Mouse (Mus musculus) skeletal muscle tissue, adult 2 months (tissue): ENCODE data around the gene Ankmy1.

ENCODE experiments used
- DNase-seq: peaks from one replicate; pipeline ENCODE4 v3.0.0-alpha.2; 2012; ENCODE audit warnings: low read depth, low spot score

Gene Ankmy1

DNA sequence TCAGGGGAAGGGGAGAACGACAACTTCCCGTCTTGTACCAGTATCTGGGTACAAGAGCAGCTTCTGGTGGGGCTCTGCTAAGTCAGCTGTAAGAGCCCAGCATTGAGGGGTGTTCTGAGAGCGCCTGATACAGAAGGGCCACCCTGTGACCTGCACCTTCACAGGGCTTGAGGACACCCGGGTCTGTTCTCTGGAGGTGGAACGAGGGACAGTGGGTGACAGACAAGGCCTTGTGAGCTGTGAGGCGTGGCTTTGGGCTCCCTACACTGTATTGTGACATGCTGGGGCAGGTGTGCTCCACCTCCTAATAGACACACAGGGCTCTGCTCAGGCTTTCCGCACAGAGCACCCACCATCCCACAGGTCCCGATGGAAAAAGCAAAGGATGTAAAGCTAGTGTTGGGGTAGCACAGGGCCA is 9.0 kb upstream of the Ankmy1 start:
- no peak for DNase-seq

DNA sequence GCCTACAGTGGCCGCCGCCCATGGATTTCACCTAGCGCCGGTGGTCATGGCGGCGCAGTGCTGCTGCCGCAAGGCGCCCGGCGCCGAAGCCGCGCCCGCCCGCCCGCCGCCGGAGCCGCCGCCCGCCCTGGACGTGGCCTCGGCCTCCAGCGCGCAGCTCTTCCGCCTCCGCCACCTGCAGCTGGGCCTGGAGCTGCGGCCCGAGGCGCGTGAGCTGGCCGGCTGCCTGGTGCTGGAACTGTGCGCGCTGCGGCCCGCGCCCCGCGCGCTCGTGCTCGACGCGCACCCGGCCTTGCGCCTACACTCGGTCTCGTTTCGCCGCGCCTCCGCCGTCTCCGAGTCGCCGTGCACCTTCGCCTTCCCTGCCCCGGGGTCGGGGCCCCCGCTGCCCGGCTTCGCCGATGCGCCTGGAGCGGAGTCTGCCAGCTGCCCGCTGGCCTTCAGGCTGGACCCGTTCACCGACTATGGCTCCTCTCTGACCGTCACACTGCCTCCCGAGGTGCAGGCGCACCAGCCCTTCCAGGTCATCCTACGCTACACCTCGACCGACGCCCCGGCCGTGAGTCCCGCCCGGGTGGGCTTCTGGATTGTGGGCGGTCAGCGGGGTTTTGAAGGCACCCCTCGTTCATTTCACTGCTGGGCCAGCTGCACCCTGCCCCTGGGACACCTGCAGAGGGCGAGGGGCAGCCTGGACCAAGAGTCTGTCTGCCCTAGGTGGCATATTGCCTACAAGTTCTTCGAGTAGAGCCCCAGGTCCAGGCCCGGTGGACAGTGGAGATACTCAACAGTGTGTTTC is 8.4 kb upstream of the Ankmy1 start:
- DNase-seq, result peak; percentile 38

DNA sequence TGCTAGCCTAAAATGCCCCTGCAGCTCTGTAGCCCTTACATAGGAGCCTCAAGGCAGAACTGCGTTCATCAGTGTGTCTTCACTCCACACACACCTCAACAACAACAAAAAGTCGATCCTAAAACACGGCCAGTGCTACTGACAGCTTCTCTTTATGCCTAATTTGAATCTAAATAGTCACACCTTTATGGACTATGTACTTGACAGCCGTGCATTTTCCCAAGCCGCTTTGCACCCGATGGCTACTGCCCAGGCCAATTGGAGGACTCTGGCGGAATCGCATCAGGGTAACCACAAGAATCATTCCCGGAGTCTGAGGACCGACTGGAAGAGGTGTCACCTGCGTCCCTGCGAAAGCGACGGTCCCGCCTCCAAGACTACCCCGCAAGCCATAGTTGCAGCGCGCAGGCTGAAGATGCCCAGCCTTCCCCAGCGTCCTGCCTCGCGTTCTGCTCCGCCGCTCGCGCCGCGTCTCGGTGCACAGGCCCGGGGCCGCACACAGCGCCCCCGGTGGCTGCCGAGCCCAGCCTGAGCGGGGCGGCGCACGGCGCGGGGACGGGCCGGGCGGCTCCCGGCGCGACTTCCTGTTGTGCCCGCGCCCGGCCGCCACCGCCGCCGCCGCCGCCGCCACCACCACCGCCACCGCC is 7.7 kb upstream of the Ankmy1 start, which contains the start of gene Rnpepl1:
Gene Rnpepl1 (plus strand): TSS at position 545 of the 647 bp plus-strand sequence.
- peak; percentile 43 for DNase-seq

DNA sequence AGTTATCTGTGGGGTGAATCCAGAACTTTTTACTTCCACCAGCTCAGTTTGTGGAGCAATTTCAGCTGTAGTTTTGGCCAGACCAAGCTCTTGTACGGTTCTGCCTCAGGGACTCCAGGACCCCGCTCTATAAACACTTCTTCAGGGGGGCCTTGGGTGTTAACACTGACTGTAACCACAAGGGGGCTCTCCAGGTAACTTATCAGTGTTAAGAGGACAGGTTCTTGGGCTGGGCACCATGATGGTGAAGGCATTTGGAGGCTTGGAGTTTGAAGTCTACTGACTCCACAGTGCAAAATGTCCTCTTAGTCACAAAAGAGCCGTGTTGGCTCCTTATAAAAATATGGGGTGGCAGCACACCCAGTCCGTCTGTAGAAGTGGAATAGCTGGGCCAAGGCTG is 6.4 kb upstream of the Ankmy1 start:
- no peak for DNase-seq

DNA sequence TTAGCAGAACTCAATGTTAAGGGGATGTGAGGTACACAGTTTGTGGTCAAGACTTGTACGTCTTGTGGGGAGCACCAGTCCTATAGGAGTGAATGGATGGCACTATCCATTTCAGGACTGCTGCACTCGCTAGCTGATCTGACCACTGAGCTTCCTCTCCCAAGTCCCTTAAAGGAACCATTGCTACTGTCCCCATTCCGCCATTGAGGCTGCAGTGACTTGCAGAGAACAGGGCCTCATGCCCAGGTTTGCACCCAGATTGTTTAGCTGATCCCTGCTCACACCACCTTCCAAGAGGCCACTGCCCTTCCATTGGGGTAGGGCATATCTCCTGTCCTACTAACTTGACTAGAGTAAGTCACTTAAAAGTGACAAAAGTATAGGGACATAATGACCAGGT is 6.0 kb upstream of the Ankmy1 start:
- DNase-seq, result no peak

DNA sequence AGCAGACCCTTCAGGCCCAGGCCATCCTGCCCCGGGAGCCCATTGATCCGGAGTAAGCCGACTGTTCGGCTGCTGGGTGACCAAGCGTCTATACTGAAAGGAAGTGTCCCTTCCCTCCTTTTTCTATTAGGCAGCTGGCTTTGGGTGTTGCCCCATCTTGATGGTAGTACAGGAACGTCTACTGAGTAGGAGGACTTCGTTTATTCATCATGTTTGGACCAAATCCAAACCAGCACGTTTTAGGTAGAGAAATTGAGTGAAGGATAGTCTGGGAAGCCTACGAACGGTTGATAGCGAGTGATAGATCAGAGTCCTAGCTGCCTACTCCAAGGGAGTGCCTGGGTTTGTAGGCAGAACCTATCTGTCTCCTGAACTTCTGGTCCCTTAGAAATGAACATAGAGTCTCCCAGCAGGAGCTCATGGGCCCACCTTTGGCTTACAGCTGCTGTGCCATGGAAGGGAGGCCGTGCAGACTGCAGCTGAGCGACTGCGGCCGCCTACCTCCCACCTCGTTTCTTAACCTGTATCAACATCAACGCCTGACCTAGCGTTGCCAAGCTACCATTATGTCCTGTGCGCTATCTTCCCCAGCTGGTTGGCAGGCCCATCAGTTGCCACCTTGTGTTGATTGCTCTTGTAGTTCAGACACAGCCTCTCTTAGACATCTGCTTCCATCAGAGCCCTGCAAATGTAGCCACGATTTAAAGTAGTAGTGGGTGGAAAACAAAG is 5.1 kb upstream of the Ankmy1 start:
- DNase-seq, result peak; percentile 27

DNA sequence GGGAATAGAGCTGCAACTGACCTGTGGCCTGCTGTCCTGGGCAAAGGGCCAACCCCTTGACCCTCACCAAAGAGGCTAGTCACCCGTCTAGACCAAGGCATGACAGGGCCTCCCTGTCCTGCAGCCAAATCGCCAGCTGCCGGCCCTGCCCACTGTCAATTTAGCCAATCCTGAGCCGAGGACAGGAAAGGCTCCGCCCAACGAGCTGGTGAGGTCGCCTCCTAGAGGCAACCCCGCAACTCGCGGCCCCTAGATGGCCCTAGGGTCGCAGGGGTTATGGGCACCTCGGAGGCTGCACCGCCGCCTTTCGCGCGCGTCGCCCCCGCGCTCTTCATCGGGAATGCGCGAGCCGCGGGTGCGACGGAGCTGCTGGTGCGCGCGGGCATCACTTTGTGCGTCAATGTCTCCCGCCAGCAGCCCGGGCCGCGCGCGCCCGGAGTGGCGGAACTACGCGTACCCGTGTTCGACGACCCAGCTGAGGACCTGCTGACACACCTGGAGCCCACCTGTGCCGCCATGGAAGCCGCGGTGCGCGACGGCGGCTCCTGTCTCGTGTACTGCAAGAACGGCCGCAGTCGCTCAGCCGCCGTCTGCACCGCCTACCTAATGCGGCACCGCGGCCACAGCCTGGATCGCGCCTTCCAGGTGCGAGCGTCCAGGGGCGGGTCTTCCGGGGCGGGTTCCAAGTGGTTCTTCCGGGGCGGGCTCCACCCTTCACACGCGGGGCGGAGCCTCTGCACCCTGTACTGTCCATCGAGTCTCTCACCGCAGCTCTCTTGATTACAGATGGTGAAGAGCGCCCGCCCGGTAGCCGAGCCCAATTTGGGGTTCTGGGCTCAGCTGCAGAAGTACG is 4.3 kb upstream of the Ankmy1 start, which contains the start of gene Dusp28:
Gene Dusp28 (plus strand): TSS at position 203 of the 853 bp plus-strand sequence.
- DNase-seq, result peak; percentile 92

DNA sequence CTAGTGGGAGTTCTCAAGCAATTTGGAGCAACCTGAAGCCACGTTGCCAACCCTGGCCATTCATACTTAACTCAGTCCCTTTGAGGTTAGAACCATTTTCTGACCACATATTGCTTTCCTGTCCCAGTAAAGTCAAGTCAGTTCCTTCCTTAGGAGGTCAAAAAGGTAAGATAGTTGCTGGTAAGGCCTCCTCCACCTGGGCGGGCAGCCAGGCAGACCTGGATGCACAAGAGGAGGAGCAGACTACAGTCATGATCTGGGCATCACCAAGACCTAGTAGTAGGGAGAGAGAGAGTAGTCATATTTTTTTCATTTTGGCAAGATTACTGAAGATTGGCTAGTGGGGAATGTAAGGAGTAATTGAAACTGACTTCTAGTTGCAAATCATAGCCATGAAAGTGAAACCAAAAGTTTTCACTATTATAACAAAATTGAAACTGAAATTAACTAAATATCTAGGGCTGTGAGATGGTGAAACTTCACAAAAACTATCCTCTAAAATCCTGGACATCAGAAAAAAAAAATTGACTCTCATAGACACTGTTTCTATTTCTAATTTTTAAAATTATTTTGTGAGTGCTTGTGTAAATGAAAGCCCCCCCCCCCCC is 3.1 kb upstream of the Ankmy1 start:
- DNase-seq, result no peak

DNA sequence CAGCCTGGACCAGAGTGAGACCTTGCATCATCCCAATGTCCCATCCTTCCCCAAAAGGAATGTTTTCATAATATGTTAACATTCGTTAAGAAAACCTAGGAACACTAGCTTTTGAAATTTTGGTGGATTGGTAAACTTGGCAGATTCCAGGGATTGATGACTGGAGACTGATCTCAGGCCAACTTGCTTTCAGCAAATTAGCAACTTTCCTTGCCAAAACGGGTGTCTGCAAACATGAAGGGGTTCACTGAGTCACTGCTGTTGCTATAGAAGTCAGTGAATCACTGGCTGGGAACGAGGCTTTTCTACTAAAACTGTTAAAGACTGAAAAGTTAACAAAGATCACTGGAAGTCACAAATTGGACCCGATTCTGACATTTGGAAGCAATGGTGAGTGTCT is 921 bp upstream of the Ankmy1 start:
- no peak for DNase-seq

DNA sequence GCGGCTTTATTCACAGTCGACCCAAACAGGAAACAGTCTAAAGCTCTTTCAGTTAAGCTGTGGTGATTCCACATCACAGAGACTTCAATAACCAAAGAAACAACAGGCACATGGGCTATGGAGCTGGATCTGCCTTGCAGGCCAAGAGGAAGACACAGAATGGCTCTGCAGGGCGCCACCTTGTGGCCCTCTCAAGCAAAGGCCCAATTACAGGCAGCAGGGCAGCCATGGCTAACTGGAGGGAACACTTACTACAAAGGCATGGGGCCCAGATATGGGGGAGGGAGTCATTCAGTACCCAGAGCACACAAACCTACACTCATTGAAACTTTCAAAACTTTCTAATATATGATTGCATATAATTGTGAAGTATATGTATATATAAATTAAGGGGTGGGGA is 7.6 kb downstream of the Ankmy1 start:
- DNase-seq, result peak; percentile 62

DNA sequence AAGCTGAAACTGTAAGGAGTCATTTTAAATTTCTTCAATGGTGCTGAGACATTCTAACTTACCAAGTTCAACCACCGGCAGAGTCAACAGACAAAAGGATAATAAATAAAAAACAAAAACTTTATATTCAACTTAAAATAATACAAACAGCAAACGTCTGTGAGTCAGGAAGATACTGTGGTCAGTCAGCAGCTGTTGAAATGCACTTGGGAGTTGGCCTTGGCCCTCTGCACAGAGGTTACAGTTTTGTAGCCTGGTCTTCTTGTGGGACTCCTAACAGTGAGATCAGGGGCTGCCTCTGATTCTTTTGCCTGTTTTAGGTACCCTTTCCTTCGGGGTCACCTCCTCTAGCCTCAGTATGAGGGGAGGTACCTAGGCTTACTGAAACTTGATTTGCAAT is 8.8 kb downstream of the Ankmy1 start:
- DNase-seq, result no peak

DNA sequence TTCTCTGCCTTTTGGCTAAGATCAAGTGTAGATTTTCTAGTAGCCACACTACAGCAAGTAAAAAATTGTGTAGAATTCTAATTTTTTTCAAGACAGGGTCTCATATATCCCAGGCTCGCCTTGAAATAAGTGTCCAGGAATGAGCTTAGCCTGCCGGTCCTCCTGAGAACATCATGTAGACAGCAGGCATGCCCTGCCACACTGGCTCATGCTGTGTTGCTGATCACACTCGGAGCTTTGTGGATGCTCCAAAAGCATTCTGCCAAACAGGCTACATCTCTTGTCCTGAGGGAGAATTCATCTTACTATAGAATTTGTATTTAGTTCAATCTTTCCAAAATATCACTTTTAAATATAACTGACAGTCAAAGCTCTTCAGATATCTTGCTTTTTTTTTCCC is 9.9 kb downstream of the Ankmy1 start:
- no peak for DNase-seq

DNA sequence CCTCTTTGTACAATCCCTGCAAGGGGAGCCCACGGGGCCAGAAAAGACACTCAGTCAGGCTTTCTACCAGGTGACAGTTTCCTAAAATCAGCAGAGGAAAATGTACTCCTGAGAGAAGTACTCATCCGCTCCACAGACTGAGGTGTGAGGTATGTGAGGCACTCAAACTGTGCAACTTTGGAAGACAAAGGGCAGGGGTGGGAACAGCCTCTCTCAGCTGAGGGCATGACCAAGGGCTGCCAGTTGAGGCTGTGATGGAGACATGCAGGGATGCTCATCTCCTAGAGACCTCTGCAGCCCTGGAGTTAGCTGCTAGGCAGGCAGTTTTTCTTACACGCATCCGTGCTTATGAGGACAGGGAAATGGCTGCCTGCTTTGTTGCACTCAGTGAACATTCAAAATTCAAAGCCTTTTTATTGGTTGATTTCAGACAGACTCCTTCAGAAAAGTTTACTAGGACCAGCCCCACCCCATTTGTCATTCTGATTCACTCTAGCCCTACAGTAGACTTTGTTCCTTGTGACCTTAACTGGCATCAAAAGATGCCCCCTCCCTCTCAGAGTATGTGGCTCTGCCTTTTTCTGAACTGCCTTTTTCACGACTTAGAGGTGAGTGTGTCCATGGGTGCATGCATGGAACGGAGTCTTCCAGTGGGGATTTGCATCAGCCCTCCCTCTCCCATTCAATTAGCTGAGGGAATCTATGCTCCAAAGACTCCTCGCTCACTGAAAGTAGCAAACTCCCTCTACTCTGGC is 13.6 kb downstream of the Ankmy1 start:
- no peak for DNase-seq

DNA sequence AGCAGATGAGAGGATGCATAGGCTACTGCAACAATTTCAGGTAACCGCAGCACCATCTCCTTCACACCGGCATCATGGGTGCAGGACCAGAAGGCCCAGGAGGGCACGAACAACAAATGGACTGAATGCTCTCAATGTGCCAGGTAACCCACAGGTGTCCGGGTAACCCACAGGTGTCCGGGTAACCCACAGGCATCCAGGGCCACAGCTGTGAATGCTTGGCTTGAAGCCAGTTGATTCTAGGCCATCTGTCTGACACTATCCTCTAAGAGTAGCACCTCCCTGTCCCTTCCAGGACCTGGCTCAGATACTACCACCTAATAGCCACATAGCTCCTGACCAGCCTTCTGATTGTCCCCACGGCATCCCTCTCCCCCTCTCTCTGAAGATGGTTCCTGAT is 20.7 kb downstream of the Ankmy1 start:
- no peak for DNase-seq

DNA sequence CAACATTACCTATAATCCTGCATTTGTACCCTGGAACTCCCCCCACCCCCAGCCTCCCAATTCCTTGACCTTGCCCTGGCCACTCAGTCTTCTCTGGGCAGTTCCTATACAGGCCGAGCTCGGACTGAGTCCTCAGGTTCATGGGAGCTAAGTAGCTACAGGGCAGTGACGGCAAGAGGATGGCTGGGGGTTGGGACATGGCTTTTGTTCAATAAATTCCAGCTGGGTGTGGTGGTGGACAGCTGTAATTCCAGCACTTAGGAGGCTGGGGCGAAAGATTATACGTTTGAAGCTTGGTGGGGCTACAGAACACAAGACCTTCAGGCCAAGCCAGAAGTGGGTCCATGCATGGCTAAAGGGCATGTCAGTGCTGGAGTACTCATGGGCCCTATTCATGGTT is 22.6 kb downstream of the Ankmy1 start:
- DNase-seq, result no peak

DNA sequence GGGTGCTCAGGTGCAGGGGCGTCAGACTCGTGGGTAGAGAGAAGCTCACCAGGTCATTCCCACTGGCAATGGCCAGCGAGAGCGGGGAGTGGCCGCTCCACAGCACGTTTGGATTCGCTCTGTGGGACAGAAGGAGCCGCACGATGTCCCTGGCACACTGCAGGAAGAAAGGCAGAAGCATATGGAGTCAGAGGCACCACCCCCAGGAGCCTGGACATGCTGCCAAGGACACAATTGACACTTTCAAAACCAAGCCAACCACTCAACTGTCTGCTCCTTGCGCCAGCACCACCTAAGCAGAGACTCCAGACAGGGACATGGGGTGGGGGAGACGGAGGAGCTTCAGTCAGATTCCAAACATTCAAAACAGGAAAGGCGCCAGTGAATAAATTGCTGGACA is 23.4 kb downstream of the Ankmy1 start:
- DNase-seq, result no peak

DNA sequence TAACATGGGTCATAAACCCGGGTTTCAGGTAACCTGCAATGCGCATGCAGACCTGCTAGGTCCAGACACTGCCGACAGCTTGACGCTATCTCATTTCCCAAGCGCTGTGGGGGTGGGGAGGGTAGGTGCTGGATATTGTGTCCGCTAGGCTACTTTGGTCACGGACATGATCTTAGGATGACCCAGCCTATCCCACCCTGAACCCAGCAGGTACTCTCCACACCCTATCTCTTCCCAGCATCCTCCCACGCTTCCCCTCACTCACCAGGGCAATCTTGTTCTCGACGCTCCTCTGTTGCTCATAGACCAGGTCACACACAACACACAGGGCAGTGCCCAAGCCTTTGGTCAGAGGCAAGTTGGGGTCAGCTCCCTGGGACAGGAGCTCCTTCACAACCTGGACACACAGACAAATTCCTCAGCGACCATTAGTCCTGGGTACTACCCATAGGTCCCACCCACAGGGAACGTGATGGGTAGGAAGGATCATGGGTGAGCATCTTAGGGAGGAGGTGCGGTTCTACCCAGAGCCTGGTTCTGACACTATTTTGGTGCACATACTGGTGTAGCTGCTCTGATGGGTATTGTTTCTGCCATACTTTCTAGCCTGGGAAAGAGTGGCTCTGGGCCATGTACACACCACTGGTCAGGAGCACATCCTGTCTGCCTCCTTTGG is 24.5 kb downstream of the Ankmy1 start:
- DNase-seq, result no peak

DNA sequence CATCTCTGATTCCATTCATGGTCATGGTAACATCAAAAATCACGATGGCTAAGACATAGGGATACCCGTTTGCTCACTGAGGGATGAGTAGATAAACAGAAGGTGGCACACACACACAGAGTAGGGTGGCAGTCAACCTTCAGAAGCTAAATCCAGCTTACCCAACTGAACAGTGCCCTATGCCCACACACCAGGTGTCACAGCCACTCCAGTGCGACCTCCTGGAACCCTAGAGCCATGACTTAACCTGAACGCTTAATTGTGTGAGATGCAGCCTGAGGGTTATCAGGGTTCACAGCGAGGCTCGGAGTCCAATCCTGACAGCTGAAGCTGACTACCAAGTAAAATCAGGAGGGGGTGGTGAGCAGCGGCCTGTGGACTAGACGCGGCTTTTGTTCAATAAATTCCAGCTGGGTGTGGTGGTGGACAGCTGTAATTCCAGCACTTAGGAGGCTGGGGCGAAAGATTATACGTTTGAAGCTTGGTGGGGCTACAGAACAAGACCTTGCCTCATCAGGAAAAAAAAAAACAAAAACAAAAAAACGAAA is 25.2 kb downstream of the Ankmy1 start:
- DNase-seq, result no peak

DNA sequence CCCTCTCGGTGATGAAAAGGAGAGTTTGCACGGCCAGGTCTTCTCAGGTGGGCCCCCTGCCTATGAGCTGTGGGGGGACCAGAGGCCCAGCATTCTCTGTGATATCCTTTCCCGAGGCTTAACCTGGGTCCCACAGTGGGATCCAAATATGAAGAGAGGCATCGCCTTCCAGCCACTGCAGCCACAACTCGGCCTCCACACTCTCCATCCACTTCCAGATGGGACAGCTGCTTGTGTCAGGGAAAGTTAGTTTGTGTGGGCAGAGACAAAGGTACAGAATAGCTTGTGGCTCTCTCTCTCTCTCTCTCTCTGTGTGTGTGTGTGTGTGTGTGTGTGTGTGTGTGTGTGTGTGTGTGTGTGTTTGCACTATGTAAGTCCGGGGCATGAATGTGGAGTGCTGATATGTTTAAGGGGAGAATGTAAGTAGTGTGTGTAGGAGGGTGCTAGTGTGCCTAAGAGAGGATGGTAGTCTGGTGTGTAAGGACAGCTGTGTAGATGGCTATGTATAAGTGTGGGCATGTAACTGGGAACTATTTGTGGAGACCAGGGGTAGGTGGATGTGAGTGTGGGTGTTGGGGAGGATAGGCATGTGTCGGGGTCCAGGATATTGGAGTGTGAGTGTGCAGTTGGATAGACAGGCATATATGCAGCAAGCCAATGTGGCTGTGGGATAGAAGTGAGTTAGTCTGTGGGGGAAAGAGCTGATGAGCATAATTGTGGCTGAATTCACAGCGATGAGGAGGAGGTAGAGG is 27.2 kb downstream of the Ankmy1 start:
- no peak for DNase-seq
